Mouse (Mus musculus) spleen, adult 18-20 months (tissue): Measurements from ENCODE around the gene Kcnn3.
A peak's percentile ranks its signal among the peaks of the same experiment; 100 is the strongest.

ENCODE experiments used
- DNase-seq, 2 experiments: peaks; one replicate each; pipeline ENCODE4 v3.0.0; 2022; ENCODE audit warnings: mixed read lengths in 2 of 2

Kcnn3 gene

DNA sequence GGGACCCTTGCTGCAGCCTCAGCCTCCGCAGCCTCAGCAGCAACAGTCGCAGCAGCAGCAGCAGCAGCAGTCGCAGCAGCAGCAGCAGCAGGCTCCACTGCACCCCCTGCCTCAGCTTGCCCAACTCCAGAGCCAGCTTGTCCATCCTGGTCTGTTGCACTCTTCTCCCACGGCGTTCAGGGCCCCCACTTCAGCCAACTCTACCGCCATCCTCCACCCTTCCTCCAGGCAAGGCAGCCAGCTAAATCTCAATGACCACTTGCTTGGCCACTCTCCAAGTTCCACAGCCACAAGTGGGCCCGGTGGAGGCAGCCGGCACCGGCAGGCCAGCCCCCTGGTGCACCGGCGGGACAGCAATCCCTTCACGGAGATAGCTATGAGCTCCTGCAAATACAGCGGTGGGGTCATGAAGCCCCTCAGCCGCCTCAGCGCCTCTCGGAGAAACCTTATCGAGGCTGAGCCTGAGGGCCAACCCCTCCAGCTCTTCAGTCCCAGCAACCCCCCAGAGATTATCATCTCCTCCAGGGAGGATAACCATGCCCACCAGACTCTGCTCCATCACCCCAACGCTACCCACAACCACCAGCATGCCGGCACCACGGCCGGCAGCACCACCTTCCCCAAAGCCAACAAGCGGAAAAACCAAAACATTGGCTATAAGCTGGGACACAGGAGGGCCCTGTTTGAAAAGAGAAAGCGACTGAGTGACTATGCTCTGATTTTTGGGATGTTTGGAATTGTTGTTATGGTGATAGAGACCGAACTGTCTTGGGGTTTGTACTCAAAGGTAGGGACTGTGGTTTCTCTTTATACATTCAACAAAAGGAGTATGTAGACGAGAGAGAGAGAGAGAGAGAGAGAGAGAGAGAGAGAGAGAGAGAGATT, 896 bp downstream of the Kcnn3 start:
- no peak for DNase-seq

- no peak for DNase-seq
These were observed 1.5 kb downstream of the Kcnn3 start for GRCm38 (mm10) chr3:89521503-89521854.

DNA sequence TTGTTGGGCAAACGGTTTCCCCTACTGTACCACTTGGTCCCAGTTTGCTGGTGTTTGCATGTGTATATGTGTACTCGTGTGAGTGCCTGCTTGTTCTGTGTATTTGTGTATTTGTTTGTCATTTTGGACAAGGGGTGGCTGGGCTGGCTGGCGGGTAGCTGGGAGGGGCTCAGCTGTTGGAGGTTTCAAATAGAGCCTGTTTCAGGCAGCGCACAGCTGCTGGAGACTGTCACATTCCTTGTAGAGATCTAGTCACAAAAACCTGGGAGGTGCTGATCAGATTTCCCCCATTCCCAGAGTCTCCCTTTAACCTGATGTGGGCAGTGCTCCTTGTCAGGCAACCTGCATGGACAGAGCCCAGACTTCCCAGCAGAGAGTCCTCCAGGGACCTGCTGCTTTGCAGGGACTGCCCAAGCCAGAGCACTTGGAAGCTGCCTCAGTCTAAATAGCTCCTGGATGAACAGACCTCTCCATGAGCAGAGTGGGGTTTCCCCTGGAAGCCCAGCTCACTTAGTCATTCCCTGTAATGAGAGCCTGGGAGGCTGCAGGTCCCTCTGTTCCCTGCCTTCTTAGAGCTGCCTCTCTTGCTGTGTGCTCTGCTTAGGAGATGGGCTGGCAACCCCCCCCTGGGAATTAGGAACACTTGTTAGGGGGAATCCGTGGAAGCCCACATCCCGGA, 2.6 kb downstream of the Kcnn3 start:
- no peak for DNase-seq

GRCm38 (mm10) chr3:89526298-89527090, 6.5 kb downstream of the Kcnn3 start:
- DNase-seq, result no peak

- DNase-seq, result peak in 1 of 2 experiments; percentile 5
These were observed 9.8 kb downstream of the Kcnn3 start for GRCm38 (mm10) chr3:89529796-89530195.

DNA sequence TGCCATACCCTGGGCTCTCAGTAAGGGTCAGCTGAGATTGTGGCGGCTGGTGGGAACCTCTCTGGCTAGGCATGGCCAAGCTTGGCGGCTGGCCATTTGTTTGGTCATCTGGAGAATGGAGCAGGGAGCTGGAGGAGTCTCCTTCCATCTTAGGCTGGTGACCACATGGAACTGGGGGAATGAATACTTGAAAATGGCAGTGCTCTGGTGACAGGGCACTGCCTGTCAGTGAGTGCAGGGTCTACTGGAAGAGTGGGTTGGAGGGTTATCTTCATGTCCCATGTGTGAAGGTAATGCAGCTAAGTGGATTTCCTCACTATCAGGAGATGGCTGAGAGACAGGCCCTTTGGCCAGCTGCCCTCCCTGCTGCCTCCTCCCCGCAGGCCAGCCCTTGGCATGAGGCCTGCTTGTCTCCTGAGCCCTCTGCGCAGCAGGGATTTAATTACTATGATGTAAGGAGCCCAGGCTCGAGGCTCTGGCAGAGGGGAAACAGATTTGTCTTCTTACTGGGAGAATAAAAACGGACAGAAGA, 14.7 kb downstream of the Kcnn3 start:
- DNase-seq, result no peak

DNA sequence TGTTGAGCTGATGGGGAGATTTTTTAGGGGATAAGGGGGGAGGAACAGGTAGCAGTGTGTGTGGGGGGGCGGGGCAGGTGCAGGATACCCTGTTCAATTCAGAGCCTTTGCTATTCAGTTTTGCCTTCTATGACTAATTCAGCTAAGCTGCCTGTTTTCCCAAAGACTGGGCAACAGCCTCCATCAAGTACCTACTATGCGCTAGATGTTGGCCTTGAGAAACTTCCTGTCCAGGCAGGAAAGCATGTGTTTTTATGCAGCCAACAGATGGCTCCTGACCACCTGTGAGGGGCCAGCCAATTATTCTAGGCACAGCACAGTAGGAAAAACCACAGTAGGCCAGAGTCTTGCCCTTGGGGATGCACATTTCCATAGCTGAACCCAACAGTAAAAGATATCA, 15.2 kb downstream of the Kcnn3 start:
- no peak for DNase-seq

GRCm38 (mm10) chr3:89539036-89539739, 19.2 kb downstream of the Kcnn3 start:
- DNase-seq, result no peak

- no peak for DNase-seq
These were observed 19.9 kb downstream of the Kcnn3 start for GRCm38 (mm10) chr3:89539740-89540370.

- DNase-seq, result no peak
These were observed 20.4 kb downstream of the Kcnn3 start for GRCm38 (mm10) chr3:89540371-89540743.

DNA sequence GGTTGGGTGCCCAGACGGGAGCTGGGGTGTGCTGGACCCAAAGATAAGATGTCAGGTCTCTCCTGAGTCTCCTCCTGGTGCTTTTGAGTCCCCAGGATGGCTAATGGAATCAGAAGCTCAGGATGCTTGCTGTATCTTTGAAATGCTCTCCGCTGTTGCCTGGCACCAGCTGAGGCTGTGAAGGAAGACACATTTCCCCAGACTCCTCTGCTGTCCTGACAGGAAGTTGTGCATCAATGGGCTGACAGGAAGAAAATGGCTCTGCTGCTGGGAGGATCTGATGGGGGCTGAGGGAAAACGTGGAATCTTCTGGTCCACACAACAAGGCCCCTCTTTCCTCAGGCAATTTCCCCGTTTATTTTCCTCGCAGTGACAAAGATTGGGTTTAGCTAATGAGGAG, 27.0 kb downstream of the Kcnn3 start:
- DNase-seq, result no peak

DNA sequence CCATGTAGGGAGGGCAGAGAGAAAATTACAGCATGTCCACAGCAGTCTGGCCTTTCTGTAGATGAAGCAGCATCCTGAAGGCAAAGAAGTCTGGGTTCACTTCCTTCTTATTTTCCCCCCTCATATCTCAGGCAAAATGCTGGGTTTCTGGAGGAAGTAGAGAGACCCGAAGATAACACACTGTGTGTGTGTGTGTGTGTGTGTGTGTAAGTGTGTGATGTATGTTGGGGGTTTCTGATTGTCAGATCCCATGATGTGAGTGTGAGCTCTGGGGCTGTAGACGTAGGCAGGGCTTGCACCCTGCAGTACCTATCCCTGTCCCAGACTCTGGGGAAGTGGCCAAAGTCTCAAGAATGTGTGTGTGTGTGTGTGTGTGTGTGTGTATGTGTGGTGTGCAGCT, 28.8 kb downstream of the Kcnn3 start:
- no peak for DNase-seq

DNA sequence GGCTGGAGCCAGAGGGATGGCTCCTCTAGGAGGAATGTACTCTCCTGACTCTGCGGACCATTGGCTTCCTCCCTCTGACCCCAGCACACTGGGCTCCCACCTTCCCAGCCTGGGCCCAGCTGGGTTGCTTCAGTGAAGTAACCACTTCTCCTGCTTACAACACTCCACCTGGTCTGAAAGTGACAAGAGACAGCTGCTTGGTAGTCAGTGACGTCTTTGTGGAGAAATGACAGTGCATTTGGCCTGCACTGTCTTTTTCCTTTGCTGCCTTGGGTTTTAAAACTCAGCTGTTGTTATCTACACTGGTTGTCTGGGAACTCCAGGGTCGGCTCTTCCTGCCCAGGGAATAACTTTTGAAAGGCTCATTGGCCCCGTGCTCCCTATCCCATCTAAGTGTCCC, 29.5 kb downstream of the Kcnn3 start:
- no peak for DNase-seq

GRCm38 (mm10) chr3:89551880-89552279, 31.9 kb downstream of the Kcnn3 start:
- no peak for DNase-seq

DNA sequence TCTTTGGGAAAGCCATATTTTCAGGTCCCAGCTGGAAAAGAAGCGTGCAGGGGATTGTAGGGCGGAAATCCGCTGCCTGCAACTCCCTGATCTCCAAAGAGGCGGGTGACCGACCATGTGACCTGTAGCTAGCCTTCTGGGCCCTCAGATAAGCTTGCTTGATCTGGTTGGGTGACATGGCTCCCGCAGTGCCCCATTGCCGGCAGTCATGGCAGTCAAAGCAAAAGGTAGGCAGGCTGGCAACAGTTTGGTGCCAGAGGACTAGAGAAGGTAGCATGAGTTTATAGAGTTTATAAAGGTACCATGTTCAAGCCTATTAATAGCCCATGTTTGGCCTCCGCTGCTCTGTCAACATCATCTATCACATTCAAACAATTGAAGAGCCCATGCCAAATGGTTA, 33.5 kb downstream of the Kcnn3 start:
- no peak for DNase-seq

DNA sequence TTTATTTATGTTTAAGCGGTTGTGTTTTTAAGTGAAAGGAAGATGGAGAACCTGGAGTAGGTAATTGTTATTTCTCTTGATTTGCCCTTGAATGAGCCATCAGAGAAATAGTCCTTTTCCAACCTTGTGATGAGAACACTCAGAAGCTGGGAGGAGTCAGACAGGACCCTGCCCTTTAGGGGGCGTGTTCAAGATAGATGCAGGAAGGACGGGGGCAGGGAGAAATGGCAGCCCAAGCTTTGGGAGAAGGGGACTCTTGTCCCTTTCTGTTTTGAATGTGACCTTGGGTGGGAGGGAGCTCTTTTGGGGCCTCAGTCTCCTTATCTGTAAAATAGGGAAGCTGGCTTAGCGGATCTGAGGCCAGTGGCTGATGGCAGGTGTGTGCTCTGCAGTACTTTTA, 34.0 kb downstream of the Kcnn3 start:
- no peak for DNase-seq

- DNase-seq, result no peak
These were observed 34.6 kb downstream of the Kcnn3 start for GRCm38 (mm10) chr3:89554587-89554986.

- DNase-seq, result no peak
These were observed 37.8 kb downstream of the Kcnn3 start for GRCm38 (mm10) chr3:89557811-89558210.

DNA sequence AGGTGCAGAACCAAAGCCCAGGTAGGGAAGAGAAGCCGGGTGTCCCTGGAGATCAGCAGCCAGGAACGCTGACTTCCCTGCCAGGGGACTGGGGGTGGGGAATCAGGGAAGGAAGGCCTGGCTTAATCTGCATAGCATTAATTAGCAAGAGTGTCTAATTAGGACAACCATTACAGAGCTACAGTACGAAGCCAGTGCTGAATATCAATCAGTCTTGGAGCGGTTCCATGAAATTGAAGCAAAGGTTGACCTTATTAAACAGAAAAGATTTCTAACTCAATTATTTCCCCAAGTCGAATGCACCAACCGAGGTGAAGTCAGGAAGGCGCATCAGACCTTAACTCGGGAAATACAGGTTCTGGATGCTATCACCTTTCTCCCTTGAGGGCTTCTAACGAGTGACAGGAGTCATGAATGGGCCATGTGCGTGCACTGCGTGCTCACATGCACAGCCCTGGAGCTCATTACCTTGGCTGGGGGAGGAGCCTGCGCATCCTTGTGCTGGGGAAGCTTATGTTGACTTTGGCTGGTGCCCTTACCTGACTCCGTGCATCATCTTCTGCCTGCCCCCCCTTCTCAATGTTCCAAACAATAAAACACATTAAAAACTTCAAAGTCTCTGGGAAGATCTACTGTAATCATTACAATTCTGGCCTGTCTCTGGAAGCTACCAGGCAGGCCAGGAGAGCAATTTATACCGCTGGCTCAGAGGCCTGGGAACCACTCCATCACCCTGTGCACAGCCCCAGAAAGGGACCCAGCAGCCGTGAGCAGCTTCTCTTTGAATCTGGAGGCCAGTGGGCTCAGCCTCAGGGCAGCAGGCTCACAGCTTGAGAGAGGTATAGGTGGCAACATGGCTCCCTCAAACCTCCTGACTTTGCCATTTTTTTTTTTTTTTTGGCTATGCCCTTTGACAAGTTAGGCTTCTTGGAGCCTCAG, 39.3 kb downstream of the Kcnn3 start:
- no peak for DNase-seq

DNA sequence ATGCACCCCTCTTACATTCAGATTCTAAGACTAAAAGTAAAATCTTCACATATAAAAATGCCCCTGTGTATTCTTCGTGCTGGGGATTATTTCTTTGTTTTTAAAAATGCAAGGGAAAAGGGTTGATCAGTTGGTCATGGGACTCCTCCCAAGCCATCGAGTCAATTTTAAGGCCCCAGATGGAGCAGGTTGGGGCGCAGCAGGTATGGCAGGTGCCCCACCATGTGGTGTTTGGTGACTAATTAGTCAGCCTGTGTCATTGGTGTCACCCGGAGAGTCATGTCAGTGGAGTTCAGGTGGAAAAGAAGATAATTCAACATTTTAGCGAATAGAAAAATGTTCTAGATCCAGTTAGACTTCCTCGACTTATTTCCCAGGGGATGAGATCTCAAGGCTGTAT, 41.4 kb downstream of the Kcnn3 start:
- DNase-seq, result no peak

- no peak for DNase-seq
These were observed 45.4 kb downstream of the Kcnn3 start for GRCm38 (mm10) chr3:89565371-89565770.
